Mouse (Mus musculus): ENCODE measurements at regions not wholly inside any gene's neighbourhood (a gene's known extent, or its start where the extent isn't known, plus 50 kb on each side); places are given as distances from the start of the nearest gene placed in this dataset.
A peak's percentile ranks its signal among the peaks of the same experiment; 100 is the strongest.

DNA sequence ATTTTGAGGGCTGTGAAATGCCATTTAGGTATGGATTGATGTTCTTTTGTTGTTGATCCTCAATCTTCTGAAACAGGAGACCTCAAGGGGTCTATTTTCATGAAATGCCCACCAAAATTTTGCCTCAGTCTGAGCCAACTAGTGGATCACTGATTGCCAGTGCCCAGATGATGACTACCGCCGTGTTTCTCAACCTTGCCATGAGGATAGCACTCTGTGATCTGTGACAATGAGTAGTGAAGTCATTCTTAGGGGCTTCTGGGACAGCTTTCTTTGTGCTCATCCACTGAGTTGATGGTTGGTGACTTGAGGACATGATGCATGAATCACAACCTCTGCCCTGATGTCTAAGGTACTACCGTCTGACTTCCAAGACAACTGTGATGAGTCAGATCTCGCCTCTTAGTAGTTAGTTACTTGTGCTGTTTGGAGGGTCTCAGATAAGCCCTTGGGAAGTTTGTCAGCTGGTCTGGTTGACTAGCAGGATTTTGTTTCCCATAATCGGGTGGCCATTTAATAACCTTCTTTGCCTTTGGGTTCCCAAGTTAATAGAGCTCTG is 101.2 kb downstream of the Gm5426 start:
- Histone ChIP-seq H3K36me3 (ENCODE audit: control insufficient read depth, insufficient read depth, low read length) (no peaks in the 10 kb centered on the region), H3K9ac (ENCODE audit: low read depth, low read length) (no peak overlapping the region), H3K27me3 (replicated peaks; ENCODE audit: control insufficient read depth, insufficient read depth, low read length) (no peaks in the 10 kb centered on the region), H3K4me1 (ENCODE audit: control insufficient read depth, insufficient read depth, low read length) (peaks cover 4% of the 10 kb centered on the region), H3K4me2 (ENCODE audit: low read depth, low read length) (no peak overlapping the region), H3K27ac (ENCODE audit: low read length) (no peak overlapping the region), H3K9me3 (ENCODE audit: control insufficient read depth, low read length) (no peaks in the 10 kb centered on the region), H3K4me3 (ENCODE audit: low read length) (no peak overlapping the region)
- no peak for ATAC-seq
- WGBS = 95% methylated on average over 5 of the region's 5 CpGs

DNA sequence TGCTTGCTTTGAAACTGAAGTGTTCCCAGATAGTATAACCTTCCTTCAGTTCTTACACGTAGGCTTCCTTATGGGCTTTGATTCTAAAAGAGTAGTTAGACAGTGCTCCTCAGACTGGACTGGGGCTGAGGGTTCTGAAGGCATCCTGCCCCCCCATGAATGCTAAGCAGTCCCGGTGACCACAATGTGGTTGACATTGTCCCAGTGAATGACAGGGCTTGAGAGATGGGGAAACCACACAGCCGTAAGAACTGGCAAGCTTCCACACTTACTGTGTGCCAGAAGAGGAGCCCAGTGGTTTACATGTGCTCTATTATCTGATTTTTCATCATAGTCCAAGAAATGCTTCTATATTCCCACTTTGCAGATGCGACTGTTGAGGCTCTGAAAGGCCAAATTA is 101.8 kb downstream of the Gm5426 start:
- H3K4me1 ChIP-seq (ENCODE audit: control insufficient read depth, insufficient read depth, low read length) = peaks cover 4% of the 10 kb centered on the region
- ATAC-seq = no peak
- no peaks in the 10 kb centered on the region for H3K27me3 ChIP-seq (replicated peaks; ENCODE audit: control insufficient read depth, insufficient read depth, low read length)
- H3K9me3 ChIP-seq (ENCODE audit: control insufficient read depth, low read length) = no peaks in the 10 kb centered on the region
- no peak overlapping the region for H3K4me3 ChIP-seq (ENCODE audit: low read length)
- no peak overlapping the region for H3K27ac ChIP-seq (ENCODE audit: low read length)
- H3K9ac ChIP-seq (ENCODE audit: low read depth, low read length) = no peak overlapping the region
- no peaks in the 10 kb centered on the region for H3K36me3 ChIP-seq (ENCODE audit: control insufficient read depth, insufficient read depth, low read length)
- 87% methylated on average over 4 of the region's 4 CpGs for WGBS
- H3K4me2 ChIP-seq (ENCODE audit: low read depth, low read length) = no peak overlapping the region

DNA sequence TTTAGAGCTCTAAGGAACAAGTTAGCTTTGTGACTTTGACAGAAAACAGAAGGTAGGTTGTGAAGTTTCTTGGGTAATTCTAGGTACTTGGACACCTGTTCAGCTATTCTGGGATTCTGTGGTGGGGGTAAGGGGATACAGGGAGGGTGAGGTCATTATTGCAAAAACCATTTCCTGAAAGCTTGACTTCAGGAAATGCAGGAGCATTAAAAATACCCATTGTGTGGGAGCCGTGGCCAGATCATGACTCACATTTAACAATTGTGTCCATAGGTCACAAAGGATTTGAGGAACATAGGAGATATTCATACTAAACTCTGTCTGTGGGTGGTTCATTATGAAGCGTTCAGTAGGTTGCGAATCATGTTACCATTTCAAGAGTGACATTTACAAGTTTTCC is 102.4 kb downstream of the Gm5426 start:
- H3K4me1 ChIP-seq (ENCODE audit: control insufficient read depth, insufficient read depth, low read length) = peaks cover 4% of the 10 kb centered on the region
- no peak overlapping the region for H3K4me2 ChIP-seq (ENCODE audit: low read depth, low read length)
- H3K4me3 ChIP-seq (ENCODE audit: low read length) = no peak overlapping the region
- ATAC-seq = peak; percentile 76
- WGBS = 63% methylated on average over 3 of the region's 3 CpGs
- no peak overlapping the region for H3K9ac ChIP-seq (ENCODE audit: low read depth, low read length)
- no peaks in the 10 kb centered on the region for H3K9me3 ChIP-seq (ENCODE audit: control insufficient read depth, low read length)
- no peaks in the 10 kb centered on the region for H3K36me3 ChIP-seq (ENCODE audit: control insufficient read depth, insufficient read depth, low read length)
- no peak overlapping the region for H3K27ac ChIP-seq (ENCODE audit: low read length)
- no peaks in the 10 kb centered on the region for H3K27me3 ChIP-seq (replicated peaks; ENCODE audit: control insufficient read depth, insufficient read depth, low read length)

DNA sequence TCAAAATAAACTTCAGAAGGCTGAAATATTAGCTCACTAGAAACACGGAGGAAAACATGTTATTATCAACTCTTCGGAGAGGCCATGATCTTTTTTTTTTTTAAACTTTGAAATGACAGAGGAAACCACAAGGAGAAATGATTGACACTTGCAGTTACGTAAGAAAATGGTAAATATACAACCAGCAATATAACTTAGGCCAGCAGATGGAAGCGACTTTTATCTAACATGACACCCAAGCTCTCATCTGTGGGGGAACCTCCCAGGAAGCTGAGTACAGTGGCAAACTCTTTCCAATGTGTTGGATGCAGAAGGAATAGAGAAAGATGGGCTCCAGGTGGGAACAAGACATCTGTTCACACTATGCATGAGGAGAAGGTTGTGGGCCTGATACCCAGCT is 104.2 kb downstream of the Gm5426 start:
- H3K4me3 ChIP-seq (ENCODE audit: low read length) = no peak overlapping the region
- no peak for ATAC-seq
- no peak overlapping the region for H3K4me2 ChIP-seq (ENCODE audit: low read depth, low read length)
- H3K27ac ChIP-seq (ENCODE audit: low read length) = no peak overlapping the region
- H3K27me3 ChIP-seq (replicated peaks; ENCODE audit: control insufficient read depth, insufficient read depth, low read length) = no peaks in the 10 kb centered on the region
- no peaks in the 10 kb centered on the region for H3K36me3 ChIP-seq (ENCODE audit: control insufficient read depth, insufficient read depth, low read length)
- H3K9me3 ChIP-seq (ENCODE audit: control insufficient read depth, low read length) = no peaks in the 10 kb centered on the region
- H3K4me1 ChIP-seq (ENCODE audit: control insufficient read depth, insufficient read depth, low read length) = no peaks in the 10 kb centered on the region
- no peak overlapping the region for H3K9ac ChIP-seq (ENCODE audit: low read depth, low read length)
- 81% methylated on average over 4 of the region's 4 CpGs for WGBS

DNA sequence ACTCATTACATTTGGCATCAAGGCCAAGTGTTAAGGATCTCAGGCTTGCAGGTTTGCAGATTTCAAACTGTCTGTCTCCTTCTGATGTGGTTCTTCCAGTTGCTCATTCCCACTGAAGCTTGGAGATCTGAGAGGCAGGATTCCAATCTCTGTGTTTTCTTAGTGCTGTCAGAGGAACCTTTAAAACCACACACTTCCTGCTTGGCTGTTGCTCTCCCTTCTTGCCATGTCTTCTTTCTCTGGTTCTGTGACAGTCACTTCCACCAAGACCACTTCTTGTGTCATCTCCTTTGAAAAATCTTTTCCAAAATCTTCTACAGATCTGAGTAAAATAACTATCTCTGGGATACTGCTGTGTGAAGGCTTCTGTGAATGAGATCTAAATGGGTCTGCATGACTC is 117.3 kb downstream of the Gm5426 start:
- Histone ChIP-seq H3K36me3 (ENCODE audit: control insufficient read depth, insufficient read depth, low read length) (no peaks in the 10 kb centered on the region), H3K27ac (ENCODE audit: low read length) (no peak overlapping the region), H3K4me3 (ENCODE audit: low read length) (no peak overlapping the region), H3K4me1 (ENCODE audit: control insufficient read depth, insufficient read depth, low read length) (no peaks in the 10 kb centered on the region), H3K4me2 (ENCODE audit: low read depth, low read length) (no peak overlapping the region), H3K27me3 (replicated peaks; ENCODE audit: control insufficient read depth, insufficient read depth, low read length) (no peaks in the 10 kb centered on the region), H3K9ac (ENCODE audit: low read depth, low read length) (no peak overlapping the region), H3K9me3 (ENCODE audit: control insufficient read depth, low read length) (no peaks in the 10 kb centered on the region)
- no peak for ATAC-seq

DNA sequence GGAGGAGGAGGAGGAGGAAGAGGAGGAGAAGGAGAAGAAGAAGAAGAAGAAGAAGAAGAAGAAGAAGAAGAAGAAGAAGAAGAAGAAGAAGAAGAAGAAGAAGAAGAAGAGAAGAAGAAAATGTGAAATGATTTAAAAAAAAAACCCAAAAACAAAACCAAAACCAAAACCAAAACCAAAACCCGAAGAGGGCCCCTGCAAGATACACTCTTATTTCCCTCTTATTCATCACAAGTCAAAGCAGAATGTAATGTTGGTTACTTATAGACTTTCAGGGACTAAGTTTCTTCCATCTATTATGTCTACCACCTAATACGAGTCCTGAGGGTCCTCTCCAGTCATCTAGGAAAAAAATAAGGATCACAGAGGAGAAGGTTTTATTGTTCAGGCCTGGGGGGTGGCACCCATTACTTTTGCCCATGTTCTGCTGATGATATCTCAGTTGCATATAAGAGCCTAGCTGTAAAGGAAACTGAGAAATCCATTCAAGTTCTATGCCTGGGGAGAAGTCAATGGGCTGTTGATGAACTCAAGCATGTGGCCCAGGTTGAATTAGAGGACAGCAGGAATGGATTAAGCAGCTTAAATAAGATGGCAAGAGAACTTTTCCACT is 118.0 kb downstream of the Gm5426 start:
- Histone ChIP-seq H3K27me3 (replicated peaks; ENCODE audit: control insufficient read depth, insufficient read depth, low read length) (no peaks in the 10 kb centered on the region), H3K4me1 (ENCODE audit: control insufficient read depth, insufficient read depth, low read length) (no peaks in the 10 kb centered on the region), H3K36me3 (ENCODE audit: control insufficient read depth, insufficient read depth, low read length) (no peaks in the 10 kb centered on the region), H3K27ac (ENCODE audit: low read length) (no peak overlapping the region), H3K4me3 (ENCODE audit: low read length) (no peak overlapping the region), H3K9ac (ENCODE audit: low read depth, low read length) (no peak overlapping the region), H3K4me2 (ENCODE audit: low read depth, low read length) (no peak overlapping the region), H3K9me3 (ENCODE audit: control insufficient read depth, low read length) (no peaks in the 10 kb centered on the region)
- 85% methylated on average over 2 of the region's 2 CpGs for WGBS
- ATAC-seq = no peak

DNA sequence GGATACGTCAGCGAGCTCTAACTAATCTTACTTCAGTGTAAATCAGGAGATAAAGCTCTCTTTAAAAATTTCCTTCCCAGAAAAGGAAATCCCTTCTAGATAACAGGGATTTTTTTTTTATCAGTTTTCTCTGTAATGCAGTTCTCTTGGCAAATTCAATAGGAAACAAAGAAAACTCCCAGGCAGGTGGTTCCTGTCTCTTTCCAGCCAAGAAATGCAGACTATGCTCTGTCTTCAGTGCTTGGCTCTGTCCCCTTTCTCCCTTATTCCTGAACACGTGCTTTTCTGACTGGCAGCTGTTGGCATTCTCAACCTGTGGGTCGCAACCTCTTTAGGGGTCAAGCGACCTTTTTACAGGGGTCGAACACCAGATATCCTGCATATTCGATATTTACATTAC is 121.5 kb downstream of the Gm5426 start:
- Histone ChIP-seq H3K4me3 (ENCODE audit: low read length) (no peak overlapping the region), H3K27me3 (replicated peaks; ENCODE audit: control insufficient read depth, insufficient read depth, low read length) (no peaks in the 10 kb centered on the region), H3K9ac (ENCODE audit: low read depth, low read length) (no peak overlapping the region), H3K4me2 (ENCODE audit: low read depth, low read length) (no peak overlapping the region), H3K36me3 (ENCODE audit: control insufficient read depth, insufficient read depth, low read length) (no peaks in the 10 kb centered on the region), H3K27ac (ENCODE audit: low read length) (no peak overlapping the region), H3K9me3 (ENCODE audit: control insufficient read depth, low read length) (no peaks in the 10 kb centered on the region), H3K4me1 (ENCODE audit: control insufficient read depth, insufficient read depth, low read length) (no peaks in the 10 kb centered on the region)
- WGBS = 68% methylated on average over 7 of the region's 7 CpGs
- ATAC-seq = no peak

DNA sequence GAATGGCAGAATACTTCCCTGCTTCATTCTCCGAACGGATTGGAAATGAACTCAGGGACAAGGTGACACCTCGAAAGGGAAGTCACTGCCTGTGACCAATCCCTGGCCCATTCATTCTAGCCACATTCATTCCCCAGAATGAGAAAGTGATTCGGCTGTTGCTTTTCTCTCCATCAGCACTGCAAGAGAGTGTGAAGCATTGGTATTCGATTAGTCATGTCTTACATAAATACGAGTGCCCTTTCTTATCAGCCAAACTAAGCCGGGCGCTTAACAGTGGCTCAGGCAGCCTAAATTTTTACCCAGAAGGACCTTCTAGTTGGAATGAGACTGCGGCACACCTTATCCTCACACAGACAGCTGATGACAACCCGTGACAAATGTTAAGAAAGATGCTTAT is 122.8 kb downstream of the Gm5426 start:
- Histone ChIP-seq H3K4me2 (ENCODE audit: low read depth, low read length) (no peak overlapping the region), H3K9me3 (ENCODE audit: control insufficient read depth, low read length) (no peaks in the 10 kb centered on the region), H3K4me1 (ENCODE audit: control insufficient read depth, insufficient read depth, low read length) (peaks cover 4% of the 10 kb centered on the region), H3K27ac (ENCODE audit: low read length) (no peak overlapping the region), H3K4me3 (ENCODE audit: low read length) (no peak overlapping the region), H3K27me3 (replicated peaks; ENCODE audit: control insufficient read depth, insufficient read depth, low read length) (no peaks in the 10 kb centered on the region), H3K36me3 (ENCODE audit: control insufficient read depth, insufficient read depth, low read length) (no peaks in the 10 kb centered on the region), H3K9ac (ENCODE audit: low read depth, low read length) (no peak overlapping the region)
- 74% methylated on average over 10 of the region's 10 CpGs for WGBS
- no peak for ATAC-seq

DNA sequence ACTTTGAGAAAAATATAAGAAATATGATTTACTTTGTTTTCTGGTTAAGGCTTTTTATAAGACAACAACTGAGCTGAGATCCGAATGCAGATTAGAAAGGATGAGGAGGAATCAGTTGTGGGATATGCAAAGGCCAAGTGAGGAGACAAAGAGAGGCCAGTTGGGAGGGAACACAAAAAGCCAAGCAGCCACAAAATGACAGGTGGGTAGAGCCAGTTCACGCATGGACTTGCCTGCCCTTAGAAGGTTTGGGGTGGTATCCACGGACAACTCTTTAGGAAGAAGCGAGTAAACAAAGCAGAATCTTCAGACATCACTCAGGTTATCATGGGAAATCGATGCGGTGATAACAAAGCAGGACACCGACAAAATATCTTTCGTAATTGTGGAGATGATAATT is 123.2 kb downstream of the Gm5426 start:
- Histone ChIP-seq H3K9ac (ENCODE audit: low read depth, low read length) (no peak overlapping the region), H3K4me3 (ENCODE audit: low read length) (no peak overlapping the region)
- no peak for ATAC-seq

DNA sequence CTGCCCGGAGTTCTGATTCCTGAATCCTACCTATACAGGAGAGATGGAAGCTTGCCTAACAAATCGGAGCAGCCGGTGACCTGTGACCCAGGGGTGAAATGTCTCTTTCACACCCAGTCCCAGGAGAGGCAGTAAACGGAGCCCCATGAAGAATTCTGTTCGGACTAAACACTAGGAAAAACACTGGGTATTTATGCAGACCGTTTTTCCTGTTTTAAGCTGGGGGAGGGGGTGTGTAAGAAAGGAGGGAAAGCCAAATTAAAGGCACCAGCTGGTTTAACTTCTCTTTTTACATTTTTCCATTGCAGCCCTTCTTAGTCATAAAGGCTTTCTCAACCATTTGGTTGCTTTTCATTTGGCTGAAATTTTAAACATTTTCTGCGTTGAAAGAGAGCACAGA is 127.1 kb downstream of the Gm5426 start:
- no peak overlapping the region; the same call in 1 of the 2 replicates for H3K9ac ChIP-seq (ENCODE audit: low read depth, low read length)
- ATAC-seq = peak; percentile 50; the same call in 1 of the 2 replicates
- no peak overlapping the region for H3K4me2 ChIP-seq (ENCODE audit: low read depth, low read length)
- peaks cover 19% of the 10 kb centered on the region for H3K4me1 ChIP-seq (ENCODE audit: control insufficient read depth, insufficient read depth, low read length)
- WGBS = 18% methylated on average over 7 of the region's 7 CpGs
- no peaks in the 10 kb centered on the region for H3K9me3 ChIP-seq (ENCODE audit: control insufficient read depth, low read length)
- H3K36me3 ChIP-seq (ENCODE audit: control insufficient read depth, insufficient read depth, low read length) = no peaks in the 10 kb centered on the region
- H3K27me3 ChIP-seq (replicated peaks; ENCODE audit: control insufficient read depth, insufficient read depth, low read length) = no peaks in the 10 kb centered on the region
- no peak overlapping the region for H3K4me3 ChIP-seq (ENCODE audit: low read length)
- peak overlapping the region; percentile 44; the same call in 1 of the 2 replicates for H3K27ac ChIP-seq (ENCODE audit: low read length)

More for the DNA sequence above, 123.2 kb downstream of the Gm5426 start:
- H3K4me2 ChIP-seq (ENCODE audit: low read depth, low read length) = no peak overlapping the region
- H3K9me3 ChIP-seq (ENCODE audit: control insufficient read depth, low read length) = no peaks in the 10 kb centered on the region
- H3K4me1 ChIP-seq (ENCODE audit: control insufficient read depth, insufficient read depth, low read length) = peaks cover 6% of the 10 kb centered on the region
- 91% methylated on average over 8 of the region's 8 CpGs for WGBS
- no peaks in the 10 kb centered on the region for H3K27me3 ChIP-seq (replicated peaks; ENCODE audit: control insufficient read depth, insufficient read depth, low read length)
- H3K27ac ChIP-seq (ENCODE audit: low read length) = no peak overlapping the region
- H3K36me3 ChIP-seq (ENCODE audit: control insufficient read depth, insufficient read depth, low read length) = no peaks in the 10 kb centered on the region

Measured in intestine, embryonic 16.5 days (tissue).